Mouse (Mus musculus) urinary bladder, postnatal 10 days (tissue): Measurements from ENCODE around the gene Pld4.

ENCODE experiments used
- DNase-seq: peaks from one replicate; pipeline ENCODE4 v3.0.0; 2022; ENCODE audit warnings: low spot score

Pld4 gene

DNA sequence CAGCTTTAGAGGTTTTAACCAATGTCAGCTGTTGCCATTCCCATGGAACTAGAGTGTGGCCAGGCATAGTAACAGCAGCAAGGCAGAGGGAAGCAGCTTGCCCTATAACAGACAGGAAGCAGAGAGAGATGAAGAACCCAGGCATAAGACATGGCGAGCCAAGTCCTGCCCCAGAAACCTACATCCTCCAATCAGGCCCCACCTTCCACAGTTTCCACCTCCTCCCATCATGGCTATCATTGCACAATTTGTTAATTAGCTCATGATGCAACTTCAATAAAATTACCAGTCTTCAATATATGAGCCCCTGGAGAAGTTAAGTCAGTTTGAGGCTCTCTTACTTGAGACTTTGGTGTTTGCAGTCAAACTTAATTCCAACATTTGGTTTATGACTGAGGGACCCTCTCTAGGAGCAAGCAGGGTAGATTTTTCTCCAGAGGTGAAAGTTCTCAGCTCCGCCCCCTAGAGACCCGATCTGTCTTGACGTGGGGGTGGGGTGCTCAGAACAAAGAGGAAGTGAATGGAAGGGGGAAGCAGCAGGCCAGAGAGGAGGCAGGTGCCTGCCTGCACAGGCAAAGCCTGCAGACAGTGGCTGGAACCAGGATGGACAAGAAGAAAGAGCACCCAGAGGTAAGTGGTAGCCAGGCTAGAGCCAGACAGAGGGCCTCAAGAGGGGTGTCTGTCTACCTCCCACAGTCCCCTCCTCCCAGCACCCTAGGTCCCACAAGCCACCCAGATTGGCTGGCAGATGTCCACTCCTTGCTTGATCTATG, at the start of gene Pld4:
Gene Pld4 (plus strand): TSS at position 502 of the 773 bp plus-strand sequence.
- DNase-seq: peak; percentile 5

DNA sequence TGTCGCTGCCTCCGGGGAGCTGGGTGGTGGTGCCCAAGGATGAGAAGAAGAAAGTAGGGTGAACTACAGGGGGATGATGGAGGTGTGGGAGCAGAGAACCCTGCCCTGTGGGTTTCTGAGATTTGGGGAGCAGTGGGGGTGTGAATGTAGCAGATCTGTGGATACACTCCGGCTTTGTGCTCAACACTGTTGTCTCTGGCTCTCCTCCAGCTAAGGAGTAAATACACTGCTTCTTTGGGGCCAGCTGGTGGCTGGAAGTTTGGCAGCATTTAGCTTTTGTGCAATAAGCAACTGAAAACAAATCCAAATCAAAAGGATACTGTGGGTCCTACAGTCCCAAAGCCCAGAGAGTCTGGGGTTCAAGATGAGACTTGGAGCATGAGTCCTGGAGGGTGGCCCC, 46.5 kb upstream of the Pld4 start:
- no peak for DNase-seq

DNA sequence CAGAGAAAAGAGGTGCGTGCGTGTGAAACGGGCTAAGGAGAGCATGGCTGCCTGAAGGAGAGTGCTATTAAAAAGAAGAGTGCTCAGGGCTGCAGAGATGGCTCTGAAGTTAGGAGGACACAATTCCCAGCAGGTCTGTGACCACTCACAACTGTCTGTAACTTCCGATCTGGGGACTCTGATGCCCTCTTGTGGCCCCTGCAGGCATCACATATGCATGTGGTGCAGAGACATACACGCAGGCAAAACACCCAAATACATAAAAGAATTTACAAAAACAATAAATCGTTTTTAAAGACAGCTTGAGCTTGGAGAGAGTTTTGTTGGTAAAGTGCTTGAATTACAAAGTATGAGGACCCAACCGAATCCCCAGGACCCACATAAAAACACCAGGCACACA, 43.3 kb upstream of the Pld4 start:
- DNase-seq: no peak

DNA sequence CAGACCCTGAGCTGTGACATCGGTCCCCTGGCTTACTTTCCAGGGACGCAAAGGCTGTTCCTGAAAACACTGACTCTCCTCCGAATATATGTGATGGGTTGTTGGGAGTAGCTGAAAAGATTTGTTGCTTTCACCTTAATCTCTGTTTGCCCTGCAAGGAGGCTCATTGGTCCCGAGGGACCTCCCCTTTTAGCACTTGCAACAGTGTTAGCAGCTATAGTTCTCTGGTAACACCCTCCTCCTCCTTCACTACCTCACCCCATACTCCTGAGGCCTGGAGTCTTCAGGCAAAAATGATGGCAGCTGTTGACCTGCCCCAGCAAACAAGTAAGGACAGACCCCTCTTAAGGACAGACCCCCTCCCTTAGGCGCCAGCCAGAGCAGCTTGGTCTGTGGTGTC, 41.5 kb upstream of the Pld4 start:
- no peak for DNase-seq

DNA sequence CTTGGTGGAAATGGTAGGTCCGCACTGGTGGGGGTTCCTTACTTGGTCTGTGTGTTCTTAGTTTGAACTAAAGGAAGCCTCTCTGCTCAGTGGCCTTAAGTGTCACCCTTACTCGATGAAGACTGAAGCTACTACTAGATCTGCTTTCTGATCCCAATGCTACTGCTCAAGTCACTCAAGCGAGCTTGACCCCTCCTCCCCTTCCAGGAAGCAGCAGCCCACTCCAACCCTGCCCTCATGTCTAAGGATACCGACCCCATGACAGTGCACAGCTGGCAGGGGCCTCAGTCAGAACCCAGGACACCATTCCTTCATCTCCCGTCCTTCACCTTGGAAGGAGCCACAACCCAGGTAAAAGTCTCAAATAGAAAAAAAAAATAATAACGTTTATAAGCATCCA, 40.2 kb upstream of the Pld4 start, which contains the start of gene Cep170b:
Gene Cep170b (plus strand): TSS at position 240 of the 400 bp plus-strand sequence.
- DNase-seq: no peak

DNA sequence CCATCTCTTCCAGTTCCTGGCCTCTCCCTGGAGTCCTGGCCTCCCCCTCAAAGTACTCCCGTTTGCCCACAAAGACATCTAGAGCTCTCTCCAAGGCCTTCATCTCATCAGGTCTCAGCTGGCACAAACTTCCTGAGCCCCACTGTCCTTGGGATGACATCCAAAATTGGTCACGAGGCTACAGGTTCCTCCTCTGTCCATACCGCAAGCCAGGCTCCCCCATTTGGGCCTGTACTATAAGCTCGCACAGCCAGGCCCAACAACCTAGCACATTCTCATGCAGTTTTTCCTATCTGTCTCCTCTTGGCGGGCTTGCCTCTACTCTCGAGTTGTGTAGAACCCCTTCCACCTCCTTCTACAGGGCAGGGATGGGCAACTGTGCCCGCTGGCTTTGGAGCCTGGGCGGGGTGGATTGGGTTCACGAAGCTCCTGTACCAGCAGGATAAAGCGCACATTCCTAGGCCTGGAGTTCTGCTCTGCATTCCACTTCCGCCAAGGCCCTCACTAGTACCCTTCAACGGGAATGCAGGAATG, 39.5 kb upstream of the Pld4 start:
- no peak for DNase-seq

DNA sequence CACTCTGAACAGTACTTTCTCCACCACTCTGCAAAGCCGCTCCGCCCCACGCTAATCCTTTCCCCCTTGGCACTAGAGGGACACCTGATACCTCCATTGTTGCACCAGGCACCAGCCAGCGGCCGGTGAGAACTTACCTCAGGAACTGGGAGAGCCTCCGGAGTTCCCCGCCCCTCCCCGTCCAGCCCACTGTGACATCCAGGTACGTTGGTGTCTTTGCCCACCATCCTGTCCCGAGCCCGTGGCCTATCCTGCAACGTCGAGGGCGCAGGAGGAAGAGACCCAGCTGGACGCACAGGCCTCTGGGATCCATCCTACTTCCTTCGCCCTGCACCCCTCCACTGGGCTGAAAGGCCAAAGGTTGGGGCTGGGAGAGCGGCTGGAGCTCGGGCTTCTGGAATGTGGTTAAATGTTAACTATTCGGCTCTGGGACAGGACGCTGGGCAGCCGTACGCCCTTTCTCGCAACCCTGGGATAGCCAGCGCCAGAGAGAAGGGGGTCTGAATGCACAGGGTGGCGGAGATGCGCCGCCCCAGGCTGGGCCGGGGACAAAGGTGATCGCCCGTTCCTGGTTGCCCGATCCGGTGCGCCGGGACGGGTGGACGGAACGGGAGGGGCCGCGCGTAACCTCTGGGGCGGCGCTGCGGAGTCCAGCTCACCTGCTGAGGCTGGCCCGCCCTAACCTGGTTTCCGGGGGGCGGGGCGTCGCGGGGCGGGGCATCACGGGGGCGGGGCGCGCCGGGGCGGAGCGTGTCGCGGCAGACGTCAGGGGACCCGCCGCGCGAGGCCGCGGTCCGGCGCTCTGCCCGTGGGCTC, 38.8 kb upstream of the Pld4 start:
- DNase-seq: no peak

DNA sequence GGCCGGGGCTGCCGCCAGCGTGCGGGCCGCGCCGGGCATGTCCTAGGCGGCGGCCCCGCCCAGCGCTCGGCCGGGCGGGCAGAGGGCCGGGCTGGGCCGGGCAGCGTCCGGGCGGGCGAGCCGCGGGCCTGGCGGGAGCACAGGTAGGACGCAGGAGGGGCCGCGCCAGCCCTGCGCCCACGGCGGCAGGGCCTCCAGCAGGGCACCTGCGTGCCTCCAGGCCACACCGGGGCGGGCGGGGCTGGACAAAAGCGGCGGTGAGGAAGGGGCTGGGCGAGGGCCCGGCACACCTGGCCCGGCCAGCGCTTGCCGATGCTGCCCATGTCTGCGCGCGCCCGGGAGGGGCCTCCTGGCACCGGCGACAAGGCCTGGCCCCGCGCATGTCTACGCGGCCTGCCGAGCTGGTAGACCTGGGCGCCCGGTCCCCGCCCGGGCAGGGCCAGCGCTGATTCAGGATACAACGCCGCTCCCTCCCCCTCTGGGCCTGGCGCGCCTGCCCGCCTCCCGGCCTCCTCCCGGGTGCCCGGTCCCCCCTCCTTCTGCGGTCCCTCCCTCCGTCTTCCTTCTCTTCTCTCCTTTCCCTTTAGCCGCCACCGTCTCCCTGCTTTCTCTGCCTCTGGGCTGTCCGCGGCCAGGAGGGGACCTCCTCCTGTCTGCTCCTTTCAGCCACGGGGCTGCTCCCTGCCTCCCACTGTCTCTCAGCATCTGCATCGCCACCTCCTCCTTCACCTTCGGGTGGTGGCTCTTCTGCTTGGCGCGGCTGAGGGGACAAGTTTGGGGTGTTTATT, 38.0 kb upstream of the Pld4 start:
- peak; percentile 49 for DNase-seq

DNA sequence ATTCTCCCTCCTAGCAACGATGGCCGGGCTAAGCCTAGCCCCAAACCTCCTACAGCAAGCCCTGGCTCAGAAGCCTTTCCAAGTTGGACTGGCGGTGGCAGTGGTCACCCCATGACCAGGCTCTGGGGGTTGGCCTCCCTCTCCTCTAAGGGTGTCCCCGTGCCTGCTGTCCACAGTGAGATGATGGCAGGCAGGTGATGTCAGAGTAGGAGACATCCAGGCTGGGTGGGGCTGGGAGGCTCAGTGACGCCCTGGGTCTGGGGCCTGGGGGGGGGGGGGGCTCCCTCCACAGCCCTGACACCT, 37.5 kb upstream of the Pld4 start:
- no peak for DNase-seq

DNA sequence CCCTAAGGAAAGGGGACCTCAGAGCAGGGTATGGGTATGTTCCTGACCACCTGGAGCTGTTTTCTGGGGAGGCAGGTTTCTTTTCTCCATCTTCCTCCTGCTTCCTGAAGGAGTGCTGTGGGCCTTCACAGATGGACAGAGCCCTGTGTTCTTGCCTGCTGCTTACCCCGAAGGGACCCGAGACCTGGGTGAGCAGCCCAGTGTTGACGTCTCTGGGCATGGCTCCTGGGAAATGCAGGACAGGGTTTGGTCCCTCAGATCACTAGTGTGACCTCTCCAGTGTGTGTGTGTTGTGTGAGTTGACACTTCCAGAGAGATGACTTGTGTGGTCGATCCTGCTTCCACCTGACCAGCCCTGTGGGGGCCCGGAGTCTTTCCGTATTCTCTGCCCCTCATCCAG, 37.0 kb upstream of the Pld4 start:
- DNase-seq: no peak

DNA sequence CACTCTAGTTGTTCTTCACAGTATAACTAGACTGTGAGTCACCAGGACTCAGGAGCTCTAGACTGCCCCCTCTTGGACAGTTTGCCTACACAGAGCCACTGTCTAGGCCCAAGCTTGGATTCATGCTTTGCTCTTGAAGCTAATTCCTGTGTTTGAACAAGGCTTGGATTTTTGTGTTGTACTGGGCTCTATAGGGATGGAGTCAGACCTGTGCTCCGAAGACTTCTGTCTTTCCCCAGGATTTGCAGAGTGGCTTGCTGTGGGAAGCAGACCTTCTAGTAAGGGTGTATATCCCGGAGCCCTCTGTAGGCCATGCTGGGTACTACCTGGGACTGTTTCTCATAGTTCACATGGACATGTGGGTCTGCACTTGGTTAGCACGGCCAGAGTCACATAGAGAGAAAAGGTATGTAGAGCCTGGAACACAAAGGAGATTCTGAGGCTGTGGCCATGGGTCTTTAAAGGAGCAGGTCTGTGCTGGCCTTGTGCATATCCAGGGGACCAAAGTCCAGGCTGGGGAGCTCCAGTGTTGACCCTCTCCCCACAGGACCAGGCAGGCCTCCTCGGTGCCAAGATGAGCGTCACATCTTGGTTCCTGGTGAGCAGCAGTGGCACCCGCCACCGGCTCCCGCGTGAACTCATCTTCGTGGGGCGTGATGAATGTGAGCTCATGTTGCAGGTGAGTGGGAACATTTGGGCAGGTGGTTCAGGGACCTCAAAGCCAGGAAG, 36.2 kb upstream of the Pld4 start:
- no peak for DNase-seq

DNA sequence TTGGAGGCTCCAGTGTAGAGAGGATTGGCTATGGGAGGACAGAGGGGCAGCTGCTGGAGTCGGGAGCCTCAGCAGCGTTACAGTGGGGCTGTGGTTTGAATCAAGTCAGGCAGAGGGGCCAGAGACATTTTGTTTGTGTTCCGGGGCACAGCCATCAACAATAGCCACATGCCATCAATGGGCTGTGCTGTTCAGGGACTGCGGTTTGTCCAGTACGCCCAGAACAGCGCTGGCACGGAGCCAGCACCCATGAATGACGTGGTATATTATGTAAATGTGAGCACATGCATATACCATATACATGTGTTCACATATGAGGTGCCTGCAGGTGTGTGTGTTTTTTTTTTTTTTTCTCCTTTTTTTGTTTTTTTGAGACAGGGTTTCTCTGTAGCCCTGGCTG, 32.7 kb upstream of the Pld4 start:
- DNase-seq: no peak

DNA sequence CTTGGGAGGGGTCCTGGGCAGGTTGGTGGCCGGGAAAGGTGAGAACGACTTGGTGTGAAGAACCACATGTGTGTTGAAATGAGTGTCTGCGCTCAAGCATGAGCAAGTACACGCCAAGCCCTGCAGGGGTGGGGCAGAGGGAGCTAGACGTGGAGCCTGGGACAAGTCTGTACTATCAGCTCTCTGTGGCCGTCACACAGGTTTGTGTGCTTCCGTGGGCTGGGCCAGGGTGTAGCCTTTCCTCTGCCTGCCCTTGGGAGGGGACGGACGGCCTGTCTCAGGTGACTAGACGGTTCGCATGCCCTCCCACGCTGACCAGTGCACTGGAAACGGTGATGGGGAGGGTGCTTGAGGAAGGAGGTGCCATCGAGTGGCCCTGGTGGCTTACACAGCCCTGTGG, 29.6 kb upstream of the Pld4 start:
- DNase-seq: no peak

DNA sequence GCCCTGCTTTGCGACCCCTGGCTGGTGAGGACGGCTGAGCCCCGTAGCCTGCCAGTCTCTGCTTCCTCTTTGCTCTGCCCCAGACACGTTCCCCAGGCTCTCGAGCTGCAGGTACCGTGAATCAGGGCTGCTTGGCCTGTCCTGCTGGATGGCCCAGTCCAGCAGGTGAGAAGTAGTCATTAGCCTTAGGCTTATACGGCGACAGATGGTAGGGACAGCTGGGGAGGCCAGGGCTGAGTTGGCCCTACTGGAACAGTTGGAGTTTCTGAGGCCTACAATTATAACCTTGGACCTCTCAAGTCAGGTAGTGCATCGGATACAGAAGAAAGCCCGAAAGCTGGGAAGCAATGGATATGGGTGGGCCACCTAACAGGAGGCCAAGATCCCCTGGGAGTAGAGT, 27.9 kb upstream of the Pld4 start:
- DNase-seq: no peak

DNA sequence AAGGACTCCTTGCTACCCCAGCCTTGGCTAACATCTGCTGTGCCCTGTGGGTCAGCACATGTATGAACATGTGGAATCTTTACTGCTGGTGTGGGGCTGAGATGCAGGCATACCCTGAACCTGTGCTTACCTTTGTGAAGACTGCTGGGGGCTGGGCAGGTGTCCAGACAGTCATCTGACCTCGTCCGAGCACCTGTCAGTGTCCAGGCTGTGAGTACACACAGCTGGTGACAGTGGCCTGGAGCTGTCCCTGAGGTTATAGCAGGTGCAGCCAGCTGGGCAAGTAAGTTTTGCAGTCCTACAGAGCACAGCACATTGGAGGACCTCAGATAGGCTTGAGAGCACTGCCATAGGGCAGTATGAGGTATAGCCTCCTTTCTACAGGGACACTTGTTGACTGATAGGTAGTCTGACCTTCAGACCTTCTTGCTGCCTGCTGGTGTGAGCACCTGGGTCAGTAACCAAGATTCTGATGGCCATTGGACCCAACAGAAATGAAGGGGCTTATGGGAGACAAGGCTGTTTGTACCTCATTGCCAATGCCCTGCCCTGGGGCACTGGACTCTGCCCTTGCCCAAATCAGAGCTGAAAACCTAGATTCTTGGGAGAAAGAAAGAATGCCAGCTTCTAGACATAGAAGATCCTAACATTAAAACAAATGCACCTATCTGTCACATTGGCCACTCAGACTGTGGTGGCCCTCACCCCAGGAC, 26.2 kb upstream of the Pld4 start:
- DNase-seq: no peak

DNA sequence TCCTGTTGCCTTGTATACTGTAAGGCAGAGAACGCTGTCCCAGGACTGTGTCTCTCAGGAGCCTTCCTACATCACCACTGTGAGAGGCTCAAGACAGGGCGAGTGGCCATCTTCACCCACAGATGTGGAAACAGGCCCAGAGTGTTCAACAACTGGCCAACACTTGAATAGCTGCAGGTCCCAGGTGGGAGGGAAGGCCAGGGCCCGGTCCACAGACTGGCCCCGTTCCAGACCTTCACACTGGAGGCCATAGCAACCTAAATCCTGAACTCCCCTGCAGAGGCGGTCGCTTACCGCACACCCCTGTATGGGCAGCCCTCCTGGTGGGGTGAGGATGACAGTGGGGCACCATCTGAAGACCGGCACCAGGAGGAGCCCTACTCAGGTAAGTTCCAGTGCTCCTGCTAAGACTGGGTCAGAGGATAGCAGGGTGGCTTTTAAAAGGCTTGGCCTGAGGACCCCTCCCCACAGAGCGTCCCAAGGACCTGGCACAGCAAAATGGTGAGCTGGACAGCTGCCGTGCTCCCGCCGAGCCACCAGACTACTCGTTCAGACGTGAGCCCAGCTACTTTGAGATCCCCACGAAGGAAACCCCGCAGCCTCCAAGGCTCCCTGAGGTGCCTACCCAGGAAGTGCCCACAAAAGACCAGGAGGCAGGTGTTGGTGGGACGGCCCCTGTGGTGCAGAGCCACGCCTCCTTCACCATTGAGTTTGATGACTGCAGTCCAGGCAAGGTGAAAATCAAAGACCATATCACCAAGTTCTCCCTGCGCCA, 25.4 kb upstream of the Pld4 start:
- DNase-seq: no peak

DNA sequence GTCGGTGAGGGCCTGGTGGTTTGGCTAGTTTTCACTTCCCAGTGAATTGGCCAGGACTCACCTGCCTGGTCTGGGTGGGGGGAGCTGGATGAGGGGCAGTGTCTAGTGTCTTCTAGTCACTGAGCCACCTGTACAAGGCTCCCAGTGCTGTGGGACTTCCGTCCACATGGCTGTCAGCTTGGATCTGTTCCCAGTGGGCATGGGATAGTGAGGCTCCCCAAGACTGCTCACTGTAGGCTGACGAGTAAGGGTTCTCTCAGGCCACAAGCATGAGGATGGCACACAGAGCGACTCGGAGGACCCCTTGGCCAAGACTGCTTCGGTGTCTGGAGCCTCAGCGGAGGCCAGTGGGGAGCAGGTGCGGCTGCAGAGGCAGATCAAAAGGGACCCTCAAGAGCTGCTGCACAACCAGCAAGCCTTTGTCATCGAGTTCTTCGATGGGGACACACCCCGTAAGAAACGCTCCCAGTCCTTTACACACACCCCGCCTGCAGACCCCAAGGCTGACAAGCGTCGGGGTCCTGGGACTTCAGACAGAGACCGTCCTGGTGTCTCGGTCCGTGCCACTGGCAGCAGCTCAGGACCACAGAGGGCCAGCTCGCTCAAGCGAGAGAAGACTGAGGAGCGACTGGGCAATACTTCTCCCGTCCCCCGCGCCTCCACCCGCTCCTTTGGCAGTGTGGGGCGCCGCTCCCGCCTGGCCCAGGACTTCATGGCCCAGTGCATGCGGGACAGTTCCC, 24.4 kb upstream of the Pld4 start:
- no peak for DNase-seq

DNA sequence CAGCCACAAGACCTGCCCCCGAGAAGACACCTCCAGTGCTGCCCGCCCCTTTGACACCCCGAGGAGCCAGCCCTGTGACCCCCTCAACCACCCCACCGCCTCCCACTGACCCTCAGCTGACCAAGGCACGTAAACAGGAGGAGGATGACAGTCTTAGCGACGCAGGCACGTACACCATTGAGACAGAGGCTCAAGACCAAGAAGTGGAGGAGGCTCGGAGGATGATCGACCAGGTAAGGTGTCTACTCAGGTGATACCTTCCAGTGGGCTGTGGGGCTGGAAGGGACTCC, 23.9 kb upstream of the Pld4 start:
- DNase-seq: no peak

DNA sequence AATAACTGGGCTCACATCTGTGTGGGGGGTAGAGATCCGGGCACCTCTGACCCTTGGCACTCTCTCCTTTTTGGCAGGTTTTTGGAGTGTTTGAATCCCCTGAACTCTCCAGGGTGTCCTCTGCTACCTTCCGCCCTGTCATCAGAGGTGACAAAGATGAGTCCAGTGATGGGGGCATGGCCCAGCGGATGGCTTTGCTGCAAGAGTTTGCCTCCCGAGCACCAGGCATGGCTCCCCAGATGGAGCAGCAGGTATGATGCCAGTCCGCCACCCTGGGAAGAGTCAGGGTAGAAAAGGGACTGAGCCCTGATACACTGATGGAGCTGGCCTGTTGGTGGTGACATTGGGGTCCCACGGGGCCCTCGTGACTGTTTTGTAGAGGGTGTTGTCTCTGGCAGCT, 23.4 kb upstream of the Pld4 start:
- DNase-seq: no peak

DNA sequence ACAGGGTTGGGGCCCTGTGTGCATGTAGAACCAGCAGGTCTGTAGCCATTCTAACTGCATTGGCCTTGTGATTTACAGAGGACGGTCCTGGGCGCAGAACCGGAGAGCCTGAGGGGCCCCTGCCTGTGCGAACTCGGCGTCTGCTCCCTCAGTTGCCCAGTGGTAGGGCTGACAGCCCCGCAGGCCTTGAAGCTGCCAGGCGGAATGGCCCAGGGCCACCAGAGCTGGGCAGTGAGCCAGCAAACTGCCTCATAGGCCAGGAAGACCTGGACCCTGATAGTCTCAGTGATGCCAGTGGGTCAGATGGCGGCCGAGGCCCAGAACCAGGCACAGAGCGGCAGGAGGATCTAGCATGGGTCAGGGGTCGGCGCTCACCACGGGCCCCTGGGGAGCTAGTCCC, 22.7 kb upstream of the Pld4 start:
- no peak for DNase-seq
